Mouse (Mus musculus) kidney, postnatal 14 days (tissue): ENCODE results near the gene Dct.

Experiments
- DNase-seq: peaks from one replicate; pipeline ENCODE4 v3.0.0; 2022; ENCODE audit warnings: mixed read lengths

Gene Dct

DNA sequence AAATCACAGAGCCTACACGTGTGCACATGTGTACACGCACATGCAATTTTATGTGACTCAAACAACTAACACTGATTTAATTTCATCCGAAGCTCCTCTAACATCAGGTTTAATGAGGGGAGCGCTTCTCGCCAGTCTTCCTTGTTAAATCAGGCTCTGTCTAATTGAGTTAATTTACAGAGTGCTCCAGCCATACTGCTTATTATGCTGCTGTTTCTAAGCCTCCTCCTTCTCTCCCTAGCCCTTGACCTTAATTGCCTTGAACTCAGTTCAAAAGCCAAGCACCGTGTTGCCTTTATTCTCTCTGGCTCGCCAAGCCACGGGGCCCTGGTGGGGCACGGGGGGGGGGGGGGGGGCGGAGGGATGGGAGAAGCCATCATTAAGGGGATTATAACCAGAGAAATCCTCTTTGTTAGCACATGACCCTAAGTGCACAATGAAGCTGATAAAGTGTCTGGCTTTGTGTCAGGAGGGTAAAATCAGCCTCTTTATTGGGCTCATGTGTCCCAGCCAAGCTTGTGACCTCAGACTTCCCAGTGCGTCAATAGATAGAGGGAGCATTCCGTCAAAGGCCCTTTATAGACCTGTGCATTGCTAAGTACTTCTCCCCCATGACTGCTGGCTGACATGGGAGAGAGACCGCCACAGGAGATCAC lies at the start of gene Dct:
TSS of gene Dct (minus strand) at position 270 of the 656 bp plus-strand sequence.
- DNase-seq, result no peak

DNA sequence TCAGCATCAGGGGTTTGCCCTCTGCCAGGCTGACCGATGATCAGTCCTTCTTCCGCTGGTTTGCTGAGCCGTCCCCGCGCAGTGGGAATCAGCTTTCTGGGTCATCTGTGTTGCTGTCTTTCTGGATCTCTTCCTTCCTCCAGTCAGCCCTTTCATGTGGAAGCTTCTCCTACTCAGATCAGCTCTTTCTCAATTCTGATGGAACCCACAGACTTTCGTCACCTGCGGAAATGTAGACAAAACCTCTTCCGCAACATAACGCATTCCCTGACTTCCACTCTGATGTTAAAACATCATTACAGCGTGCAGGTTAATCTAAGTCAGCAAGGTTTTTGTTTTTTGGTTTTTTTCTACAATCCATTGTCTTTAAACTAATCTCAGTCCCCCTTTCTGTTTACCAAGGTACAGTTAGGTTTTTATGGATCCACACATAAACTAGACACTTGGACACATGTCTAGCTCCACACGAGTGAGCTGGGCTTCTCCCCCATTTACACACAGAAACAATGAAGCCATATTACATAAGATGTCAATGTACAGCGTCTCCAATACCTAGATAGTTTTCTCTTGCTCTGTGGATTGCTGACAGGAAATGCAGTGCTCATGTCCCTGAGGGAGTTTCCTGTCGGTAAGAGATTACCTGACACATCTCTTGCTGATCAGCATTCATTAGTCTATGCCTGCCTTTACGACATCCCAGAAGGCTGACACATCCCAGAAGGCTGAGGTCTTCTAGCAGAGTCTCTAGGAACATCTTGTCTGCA lies 49.4 kb upstream of the Dct start:
- DNase-seq, result no peak

DNA sequence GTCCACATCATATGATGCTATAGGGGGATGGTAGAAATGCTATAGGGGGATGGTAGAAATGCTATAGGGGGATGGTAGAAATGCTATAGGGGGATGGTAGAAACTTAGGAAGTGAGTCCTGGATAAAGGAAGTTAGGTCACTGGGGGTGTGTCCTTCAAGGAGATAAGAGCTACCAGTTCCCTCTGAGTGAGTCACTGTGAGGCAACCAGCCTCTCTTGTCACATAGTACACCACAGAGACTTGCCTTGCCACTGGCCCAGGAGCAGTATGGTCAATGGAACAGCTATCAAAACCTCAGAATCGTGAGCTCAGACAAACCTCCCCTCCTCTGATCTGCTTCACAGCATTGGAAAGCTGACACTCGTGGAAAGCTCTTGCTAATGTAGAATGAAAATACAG lies 46.2 kb upstream of the Dct start:
- DNase-seq, result no peak

DNA sequence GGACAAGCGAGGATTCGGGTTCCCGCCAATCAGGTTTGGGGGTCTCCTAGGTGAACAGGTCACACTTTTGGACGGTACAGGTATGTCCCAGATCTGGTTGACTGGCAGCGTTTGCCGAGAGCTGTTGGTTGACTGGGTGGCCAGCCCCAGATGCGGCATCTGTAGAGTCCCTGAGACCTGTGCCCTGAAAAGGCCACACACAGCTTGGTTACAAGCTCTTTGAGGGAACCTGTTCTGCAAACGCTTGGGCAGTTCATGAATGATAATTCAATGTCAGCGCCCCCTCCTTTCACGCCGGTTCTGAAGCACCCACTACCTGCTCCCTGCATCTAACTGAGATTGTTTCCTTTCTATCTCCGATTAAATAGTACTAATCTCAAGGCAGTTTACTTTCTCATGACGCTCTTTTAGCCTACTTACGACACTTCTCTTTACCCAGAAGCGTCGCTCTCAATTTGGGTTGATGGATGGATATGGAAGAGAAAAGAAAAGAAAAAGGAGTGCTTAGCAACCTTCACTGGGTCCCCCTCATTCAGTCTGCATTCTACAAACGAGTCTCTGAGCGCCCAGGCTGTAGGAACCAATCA lies 37.9 kb upstream of the Dct start:
- no peak for DNase-seq

DNA sequence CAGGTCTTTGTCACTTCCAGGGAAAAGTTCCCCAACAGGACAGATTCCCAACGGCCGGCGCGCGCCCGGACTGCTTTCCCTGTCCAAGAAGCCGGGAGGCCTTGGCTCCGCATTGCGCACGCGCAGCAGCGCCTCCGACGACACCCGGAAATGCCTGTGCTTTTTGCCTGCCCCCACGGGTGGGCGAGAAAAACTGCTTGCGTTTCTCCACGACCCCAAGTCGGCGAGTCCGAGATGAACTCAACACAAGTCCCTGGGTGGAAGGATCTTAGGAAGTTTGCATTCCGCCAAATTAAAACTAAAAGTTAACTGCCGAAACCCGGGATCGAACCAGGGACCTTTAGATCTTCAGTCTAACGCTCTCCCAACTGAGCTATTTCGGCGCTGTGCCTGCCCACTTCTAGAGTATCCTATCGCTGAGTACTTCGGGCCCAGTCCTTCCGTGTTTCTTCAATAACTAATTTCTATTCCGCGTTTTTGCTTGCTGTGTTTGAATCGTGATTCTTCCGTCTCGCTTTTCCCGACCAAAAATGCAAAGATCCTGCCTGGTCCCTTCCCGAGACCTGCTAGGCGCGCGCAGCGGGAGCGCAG lies 37.3 kb upstream of the Dct start:
- peak; percentile 94 for DNase-seq

DNA sequence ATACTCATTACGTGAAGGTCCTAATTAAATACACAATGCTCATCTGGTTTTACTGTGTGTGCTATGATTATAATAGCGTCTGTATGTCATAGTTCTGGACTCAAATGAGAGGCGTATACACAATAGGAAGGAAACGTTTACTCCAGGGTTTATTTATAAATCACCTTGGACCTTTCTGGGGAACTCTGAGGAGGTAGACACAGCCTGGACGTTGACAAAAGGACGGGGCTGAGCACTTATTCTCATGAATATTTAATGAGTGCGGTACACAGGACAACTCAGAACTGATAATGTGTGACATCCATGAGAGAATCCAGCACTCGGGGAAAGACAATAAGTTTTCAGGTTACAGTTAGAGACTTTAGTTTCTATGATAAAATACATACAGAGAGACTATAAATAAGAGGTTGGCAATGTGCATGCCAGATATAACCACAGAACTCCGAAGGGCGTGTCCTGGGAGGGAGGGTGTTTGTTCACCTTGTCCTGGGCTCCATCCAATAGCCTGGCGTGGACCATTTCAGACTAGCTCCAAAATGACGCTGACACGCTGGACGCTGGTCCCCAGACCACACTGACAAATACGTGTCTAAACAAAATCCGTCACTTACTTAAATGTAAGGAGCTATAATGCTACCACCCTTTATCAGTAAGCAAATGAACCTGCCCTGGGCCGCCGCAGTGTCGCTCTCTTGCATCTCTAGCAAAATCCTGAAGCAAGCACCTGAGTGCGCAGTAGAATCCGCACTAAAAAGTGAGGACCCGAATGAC lies 36.6 kb upstream of the Dct start:
- no peak for DNase-seq

DNA sequence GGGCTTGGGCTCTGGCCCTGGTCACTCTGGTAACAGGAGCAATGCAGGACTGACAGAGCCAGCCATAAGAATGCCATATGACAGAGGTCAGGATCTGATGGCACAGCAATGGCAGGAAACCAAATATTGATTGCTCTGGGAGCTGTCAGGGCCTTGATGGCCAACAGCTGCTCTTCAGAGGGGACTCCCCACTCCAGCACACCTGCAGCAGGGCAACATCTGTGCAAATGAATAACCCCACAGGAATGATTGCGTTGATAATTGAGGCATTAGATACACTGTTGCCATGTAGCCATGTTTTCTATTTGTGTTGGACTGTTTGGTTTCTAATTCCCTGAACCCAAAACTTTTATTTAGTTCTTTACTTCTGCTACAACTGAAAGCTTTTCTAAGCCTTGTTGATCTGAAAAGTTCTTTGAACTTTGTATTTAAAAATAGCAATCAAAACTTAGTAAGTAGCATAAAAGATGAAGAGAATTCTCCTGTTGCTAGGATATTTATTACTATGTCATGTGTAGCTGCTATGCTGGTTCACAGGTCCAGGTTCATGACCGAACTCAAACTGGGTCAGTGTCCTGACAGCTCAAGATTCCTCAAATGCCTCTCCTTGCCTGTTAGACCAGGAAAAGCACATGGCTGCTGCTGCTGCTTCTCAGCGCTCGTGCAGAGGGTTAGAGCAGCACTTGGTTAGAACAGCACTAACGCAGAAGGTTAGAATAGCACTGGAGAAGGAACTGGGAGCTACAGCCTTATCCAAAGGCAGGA lies 34.4 kb upstream of the Dct start:
- peak; percentile 16 for DNase-seq

DNA sequence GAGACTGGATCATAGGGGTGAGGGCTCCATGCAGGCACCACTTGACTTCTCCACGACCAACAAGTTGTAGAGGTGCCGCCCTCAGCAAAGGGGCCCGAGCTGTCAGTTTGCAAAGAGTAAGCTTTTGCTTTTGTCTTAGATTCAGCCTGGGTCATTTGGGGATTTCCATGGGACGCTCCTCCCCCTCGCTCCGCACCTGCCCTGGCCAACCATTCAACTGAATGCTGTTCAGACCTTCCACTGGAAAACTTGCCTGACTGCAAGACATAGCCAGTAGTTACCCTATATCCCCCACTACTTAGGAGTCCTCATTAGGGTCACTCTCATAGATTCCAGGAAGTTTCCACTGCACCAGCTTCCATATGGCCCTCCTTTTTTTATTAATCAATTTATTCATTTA lies 31.8 kb upstream of the Dct start:
- no peak for DNase-seq

DNA sequence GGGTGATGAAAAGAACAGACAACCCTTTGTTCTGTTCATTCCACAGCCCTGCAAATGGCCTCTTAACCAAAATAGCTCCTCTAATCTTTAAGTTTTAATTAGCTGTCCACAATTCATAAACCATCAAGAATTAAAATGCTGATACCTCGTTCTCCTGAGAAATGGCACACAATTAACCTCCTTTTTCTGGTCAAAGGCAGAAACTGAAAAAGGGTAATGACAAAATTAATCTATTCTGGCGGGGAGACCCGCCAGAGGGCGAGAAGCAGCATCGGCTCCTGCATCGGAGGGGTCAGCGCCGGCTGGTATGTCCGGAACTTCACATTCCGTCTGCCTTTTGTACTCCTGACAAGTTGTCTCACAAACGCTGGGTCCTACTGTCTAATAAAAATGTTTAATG lies 28.6 kb upstream of the Dct start:
- DNase-seq, result no peak

DNA sequence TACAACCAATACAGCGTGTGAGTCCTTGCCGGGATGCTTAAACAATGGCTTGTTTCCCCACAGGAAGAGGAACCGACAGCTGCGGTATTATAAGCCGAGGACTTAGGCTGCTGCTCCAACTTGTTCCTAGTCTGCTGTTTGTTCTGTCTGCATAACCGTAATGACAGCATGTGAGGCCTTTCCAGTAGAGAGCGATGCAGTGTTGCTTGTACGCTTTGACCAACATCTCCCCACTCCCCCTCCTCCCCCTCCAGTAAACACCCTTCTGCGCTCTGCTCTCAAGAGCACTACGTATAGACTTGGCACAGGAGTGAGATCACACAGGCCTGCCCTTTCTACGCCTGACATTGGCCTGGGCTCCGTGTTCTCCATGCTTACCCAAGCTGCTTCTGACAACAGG lies 18.1 kb upstream of the Dct start:
- no peak for DNase-seq

DNA sequence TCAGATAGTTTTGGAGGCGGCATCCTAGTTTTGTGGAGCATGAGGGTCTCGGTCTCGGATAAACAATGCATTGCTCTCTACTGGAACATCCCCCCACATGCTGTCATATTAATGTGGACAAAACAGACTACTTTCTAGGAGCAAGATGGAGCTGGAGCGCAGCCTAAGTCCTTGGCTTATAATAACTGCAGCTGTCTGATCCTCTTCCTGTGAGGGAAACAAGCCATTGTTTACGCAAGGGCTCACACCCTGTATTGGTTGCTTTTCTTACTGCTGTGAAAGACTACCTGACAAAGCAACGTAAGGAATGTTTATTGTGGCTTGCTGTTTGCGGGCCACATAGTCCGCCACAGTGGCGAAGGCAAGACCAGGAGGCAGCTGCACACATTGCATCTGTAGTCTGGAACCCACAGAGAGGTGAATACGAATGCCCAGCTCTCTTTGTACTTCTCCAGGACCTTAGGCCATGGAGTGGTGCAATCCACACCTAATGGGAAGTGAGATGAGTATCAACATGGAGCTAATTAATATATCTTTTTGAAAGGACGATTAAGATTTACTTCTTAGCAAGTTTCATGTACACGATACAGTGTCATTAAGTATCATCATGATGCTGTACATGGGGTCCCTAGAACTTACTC lies 17.5 kb upstream of the Dct start:
- peak; percentile 40 for DNase-seq

DNA sequence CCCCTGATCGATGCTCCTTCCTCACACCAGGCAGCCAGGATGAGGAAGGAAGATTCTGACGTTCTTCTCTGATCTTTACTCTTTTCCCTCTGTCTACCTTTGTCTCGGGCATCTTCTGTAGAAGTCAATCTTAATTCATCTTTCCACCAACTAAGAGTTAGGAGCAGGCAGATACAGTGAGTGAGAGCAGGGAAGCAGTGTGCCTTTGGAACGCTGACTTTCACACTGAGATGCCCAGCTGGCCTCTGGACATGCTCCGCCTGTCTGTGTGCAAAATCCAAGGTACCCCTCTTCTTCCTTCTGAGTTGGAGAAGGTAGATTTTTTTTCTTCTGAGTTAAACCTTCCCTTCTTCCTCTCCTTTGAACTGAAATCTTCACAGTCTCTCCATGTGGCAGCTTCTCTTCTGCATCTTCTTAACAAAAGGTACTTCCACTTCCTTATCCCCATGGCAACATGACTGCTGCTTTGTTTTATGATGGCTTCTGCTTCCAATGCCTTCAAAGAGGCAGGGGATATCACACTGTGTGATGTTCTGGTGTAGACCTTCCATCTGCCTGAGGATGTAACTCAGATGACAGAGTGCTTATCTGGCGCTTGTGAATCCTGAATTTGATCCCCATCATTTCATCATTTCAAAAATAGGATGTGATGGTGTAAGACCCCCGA lies 9.9 kb upstream of the Dct start:
- DNase-seq, result no peak

DNA sequence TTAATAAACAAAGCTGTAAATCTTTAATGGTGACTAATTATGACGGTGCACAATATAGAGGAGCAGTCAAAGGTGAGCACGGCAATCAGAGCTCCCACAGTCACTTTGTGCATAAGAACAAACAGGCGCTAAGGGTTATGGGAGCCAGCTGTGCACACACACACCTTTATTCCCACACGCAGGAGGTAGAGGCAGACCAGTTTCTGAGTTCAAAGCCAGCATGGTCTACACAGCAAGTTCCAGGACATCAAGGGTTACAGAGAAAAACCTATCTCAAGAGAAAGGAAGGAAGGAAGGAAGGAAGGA lies 6.5 kb upstream of the Dct start:
- no peak for DNase-seq

DNA sequence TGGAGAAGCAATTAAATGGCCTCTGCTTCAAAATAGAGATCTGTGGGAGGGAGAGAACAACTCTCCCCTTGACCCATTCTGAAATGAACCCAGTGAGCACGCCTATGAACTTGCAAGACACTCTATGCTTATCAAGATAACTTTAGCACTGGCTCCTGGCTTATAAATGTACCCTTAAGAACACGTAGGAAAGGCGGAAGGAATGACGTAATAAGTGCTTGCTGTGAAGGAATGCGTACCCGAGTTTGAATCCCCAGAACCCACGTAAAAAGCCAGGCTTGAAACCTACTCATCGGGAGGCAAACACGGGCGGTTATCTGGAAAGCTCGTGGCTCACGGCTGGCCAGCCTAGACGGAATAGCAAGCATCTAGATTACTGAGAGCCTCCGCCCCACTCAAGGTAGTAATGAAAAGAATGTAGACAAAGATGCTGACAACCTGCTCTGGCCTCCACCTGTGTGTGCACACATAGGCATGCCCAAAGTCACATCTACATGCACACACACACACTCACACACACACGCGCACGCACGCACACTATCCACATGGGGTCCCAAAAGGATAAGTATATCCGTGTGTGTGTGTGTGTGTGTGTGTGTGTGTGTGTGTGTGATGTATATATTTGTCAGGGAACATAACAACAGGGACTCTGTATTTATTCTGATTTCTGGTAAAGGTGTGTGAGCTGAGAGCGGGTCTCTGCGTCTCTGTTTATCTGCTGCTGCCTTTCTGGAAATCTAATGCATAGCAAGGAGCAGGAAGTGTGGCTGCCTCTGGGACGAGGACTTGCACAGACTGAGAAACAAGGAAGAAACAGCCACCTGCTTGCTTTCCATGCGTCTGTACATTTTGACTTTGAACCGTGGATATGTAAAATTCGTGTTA lies 5.9 kb upstream of the Dct start:
- no peak for DNase-seq

DNA sequence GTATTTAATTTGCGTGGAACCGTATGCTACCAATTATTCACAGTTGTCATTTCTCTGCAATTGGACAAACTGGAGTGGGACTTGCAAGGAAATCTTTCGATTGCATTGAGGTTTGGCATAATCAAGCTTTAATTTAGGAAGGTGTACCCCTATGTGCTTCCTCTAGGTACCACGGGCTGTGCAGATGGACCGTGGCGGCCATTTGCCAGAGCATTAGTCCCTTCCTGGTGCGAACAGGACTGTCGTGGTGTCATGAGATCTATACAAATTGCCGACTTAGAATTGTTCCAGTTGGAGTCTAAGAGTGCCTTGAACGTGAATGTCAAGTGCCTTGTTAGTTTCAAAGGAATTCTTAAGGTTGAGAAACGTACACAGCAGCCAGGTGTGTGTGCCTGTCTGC lies 726 bp upstream of the Dct start:
- DNase-seq, result no peak

DNA sequence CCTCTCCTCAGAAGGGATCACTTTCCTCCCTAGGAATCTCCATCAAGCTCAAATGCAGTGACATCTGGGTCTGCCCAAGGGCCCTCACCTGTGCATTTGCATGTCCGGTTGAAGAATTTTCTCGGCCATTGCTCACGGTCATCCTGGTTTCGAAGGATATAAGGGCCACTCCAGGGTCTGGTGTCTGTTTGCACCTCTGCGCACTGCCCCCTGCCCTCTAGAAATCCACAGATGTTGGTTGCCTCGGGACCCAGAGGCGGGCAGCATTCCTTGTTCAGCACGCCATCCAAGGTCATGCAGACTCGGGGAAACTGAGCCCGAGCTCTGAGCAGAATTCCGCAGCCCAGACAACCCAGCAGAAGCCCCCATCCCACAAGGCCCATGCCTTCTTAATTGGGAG lies 648 bp downstream of the Dct start:
- no peak for DNase-seq

DNA sequence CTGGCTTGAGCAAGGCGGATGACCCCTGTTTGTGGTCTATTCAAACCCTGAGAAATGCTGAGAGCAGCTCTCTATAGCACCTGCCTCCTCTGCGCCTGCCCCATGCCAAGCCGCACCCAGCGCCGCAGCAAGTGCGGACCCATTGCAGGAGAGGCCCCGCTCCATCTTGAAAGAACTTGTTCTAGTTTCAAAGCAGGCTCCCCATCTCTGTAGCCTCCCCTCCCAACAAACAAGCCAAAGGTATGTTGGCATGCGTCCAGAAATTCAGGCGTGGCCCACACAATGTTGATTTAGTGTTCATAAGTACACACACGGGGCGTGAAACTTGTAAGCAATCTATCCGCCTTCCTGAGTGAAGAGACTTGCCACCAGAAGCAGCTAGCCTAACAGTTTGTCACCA lies 1.1 kb downstream of the Dct start:
- no peak for DNase-seq

DNA sequence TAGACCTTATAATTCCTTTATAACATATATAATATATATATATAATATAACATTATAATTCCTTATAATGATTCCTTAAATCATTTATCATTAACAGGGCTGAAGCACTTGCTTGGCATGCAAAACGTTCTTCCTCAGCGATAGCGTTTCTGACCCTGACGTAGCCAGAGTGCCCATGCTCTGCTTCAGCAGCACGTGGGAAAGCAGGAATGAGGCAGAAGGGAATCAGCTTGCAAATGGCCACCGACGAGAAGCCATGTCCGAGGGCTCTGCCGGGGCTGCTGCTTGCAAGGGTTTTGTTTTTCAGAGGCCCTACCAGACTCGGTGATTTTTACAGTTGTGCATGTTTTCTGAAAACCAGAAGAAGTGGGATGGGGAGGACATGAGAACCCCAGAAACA lies 1.6 kb downstream of the Dct start:
- DNase-seq, result no peak

DNA sequence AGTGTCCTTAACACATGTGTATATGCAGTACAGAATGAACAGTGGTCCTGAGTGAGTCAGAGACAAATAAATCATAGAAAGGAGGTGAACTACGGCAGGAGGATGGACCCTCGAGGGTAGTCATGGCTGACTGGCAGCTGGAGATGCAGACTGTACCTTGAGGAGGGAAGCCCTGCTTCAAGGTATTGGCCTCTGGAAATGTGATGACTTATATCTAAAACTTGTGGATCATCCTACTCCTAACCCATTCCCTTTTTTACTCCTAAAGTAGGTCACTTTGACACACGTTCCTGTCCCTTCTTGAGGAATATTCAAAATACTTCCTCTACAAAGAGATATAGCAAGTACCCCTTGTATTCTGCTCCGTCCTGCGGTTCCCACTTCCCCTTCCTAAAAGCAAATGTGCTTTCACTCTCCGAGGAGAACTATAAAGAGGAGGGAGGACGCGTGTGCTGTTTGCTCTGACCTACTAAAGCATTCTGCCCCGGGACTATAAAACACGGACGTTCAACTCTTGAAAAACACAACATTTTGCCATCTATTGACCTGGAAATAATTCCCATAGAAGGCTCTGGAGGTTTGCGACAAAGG lies 2.3 kb downstream of the Dct start:
- no peak for DNase-seq

DNA sequence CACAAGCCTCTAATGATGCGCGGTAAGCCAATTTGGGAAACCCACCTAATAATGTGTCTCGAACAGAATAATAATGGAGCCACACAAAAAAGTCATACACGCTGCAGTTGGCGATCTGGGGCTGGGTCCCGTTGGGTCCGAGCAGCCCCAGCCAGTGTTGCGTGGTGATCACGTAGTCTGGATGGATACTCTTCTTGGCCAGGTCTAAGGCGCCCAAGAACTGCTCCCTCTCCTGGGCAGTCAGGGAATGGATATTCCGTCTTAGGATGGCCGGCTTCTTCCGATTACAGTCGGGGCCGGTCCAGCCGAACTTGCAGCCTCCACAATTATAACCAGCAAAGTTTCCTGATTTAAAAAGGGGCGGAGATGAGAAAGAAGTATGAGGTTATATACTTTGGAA lies 9.1 kb downstream of the Dct start:
- DNase-seq, result peak; percentile 53
